Mouse (Mus musculus): ENCODE measurements around the gene Cant1.
A peak's percentile ranks its signal among the peaks of the same experiment; 100 is the strongest.

Gene Cant1

GRCm38 (mm10) chr11:118371876-118372275 is 47.0 kb downstream of the Cant1 start:
- no peak for DNase-seq (ENCODE audit: low spot score)

- DNase-seq (ENCODE audit: low spot score), result no peak
Observed at GRCm38 (mm10) chr11:118369657-118370056, 49.2 kb downstream of the Cant1 start.

GRCm38 (mm10) chr11:118369251-118369650 is 49.6 kb downstream of the Cant1 start:
- no peak for DNase-seq (ENCODE audit: low spot score)

- DNase-seq (ENCODE audit: low spot score), result no peak
Observed at GRCm38 (mm10) chr11:118368330-118368729, 50.6 kb downstream of the Cant1 start.

GRCm38 (mm10) chr11:118366559-118366958 is 52.3 kb downstream of the Cant1 start:
- DNase-seq (ENCODE audit: low spot score), result no peak

- no peak for DNase-seq (ENCODE audit: low spot score)
Observed at GRCm38 (mm10) chr11:118366108-118366507, 52.8 kb downstream of the Cant1 start.

- DNase-seq (ENCODE audit: low spot score), result peak; percentile 38
Observed at GRCm38 (mm10) chr11:118365171-118365570, 53.7 kb downstream of the Cant1 start.

GRCm38 (mm10) chr11:118364021-118364420 is 54.9 kb downstream of the Cant1 start:
- DNase-seq (ENCODE audit: low spot score), result no peak

- no peak for DNase-seq (ENCODE audit: low spot score)
Observed at GRCm38 (mm10) chr11:118362971-118363518, 55.8 kb downstream of the Cant1 start.

GRCm38 (mm10) chr11:118362501-118362900 is 56.4 kb downstream of the Cant1 start:
- no peak for DNase-seq (ENCODE audit: low spot score)

GRCm38 (mm10) chr11:118360907-118361341 is 58.0 kb downstream of the Cant1 start:
- DNase-seq (ENCODE audit: low spot score), result no peak

- peak; percentile 34 for DNase-seq (ENCODE audit: low spot score)
Observed at GRCm38 (mm10) chr11:118360491-118360890, 58.4 kb downstream of the Cant1 start.
